Mouse (Mus musculus) stomach, embryonic 14.5 days (tissue): ENCODE data around the gene Fastk. TPM values are rescaled to one million over a fixed set of nuclear protein-coding genes. Genes with fewer than 3 reads are reported as not detected.

Experiments
- ATAC-seq: fragments of 200-750 bp; cut with Nextera tagmentation; 2 replicates; pipeline ENCODE4 v1.8.0; 2017; ENCODE audit warnings: low read depth, moderate TSS enrichment; ENCODE audit not compliant: insufficient number of reproducible peaks, insufficient read depth, low FRiP score
- H3K27ac ChIP-seq: fragments of 300-500 bp; sonication (generic); 2 replicates; pipeline ENCODE4 v1.5.1; 2014; ENCODE audit warnings: mild to moderate bottlenecking, low read length, moderate library complexity, mixed read lengths
- H3K27me3 ChIP-seq: fragments of 300-500 bp; sonication (generic); 2 replicates; pipeline ENCODE4 v1.6.1; 2014; ENCODE audit warnings: low read length, control low read depth, mixed read lengths; ENCODE audit not compliant: control insufficient read depth, insufficient read depth
- H3K36me3 ChIP-seq: fragments of 300-500 bp; sonication (generic); 2 replicates; pipeline ENCODE4 v1.6.1; 2014; ENCODE audit warnings: mild to moderate bottlenecking, control low read depth, low read length, moderate library complexity, mixed read lengths; ENCODE audit not compliant: control insufficient read depth, insufficient read depth
- H3K4me1 ChIP-seq: fragments of 300-500 bp; sonication (generic); 2 replicates; pipeline ENCODE4 v1.6.1; 2014; ENCODE audit warnings: low read length, control low read depth, mixed read lengths; ENCODE audit not compliant: control insufficient read depth, insufficient read depth
- H3K4me2 ChIP-seq: fragments of 300-500 bp; sonication (generic); replicated peaks from 2 replicates; pipeline ENCODE4 v1.6.1; 2014; ENCODE audit warnings: low read depth, low read length, control low read depth
- H3K4me3 ChIP-seq: fragments of 300-500 bp; sonication (generic); 2 replicates; pipeline ENCODE4 v1.5.1; 2014; ENCODE audit warnings: low read depth, low read length, control low read depth
- H3K9ac ChIP-seq: fragments of 300-500 bp; sonication (generic); replicated peaks from 2 replicates; pipeline ENCODE4 v1.6.1; 2014; ENCODE audit warnings: low read depth, mild to moderate bottlenecking, control low read depth, low read length, moderate library complexity, mixed read lengths
- H3K9me3 ChIP-seq: fragments of 300-500 bp; sonication (generic); 2 replicates; pipeline ENCODE4 v1.6.1; 2016; ENCODE audit warnings: low read depth, low read length, control low read depth; ENCODE audit not compliant: control insufficient read depth
- WGBS: fragments of 180-500 bp; shearing (Covaris S2); extraction: QIAGEN DNeasy Blood & Tissue Kit; methylation state at CpG from one replicate; pipeline ENCODE4 v1.1.7; 2014; 5-methylcytosine and 5-hydroxymethylcytosine counted together
- polyA plus RNA-seq: library from polyadenylated mRNA; unstranded; fragments of >200 nt; fragmentation: Nextera tagmentation; extraction: Ambion mirVana; gene quantifications from 2 replicates; pipeline ENCODE4 v1.2.1, GENCODE M21; 2014

Fastk gene
- polyA plus RNA-seq, 1 experiment from 2014 or later = 102 TPM

GRCm38 (mm10) chr5:24455613-24456012, 10.5 kb upstream of the Fastk start:
- Histone ChIP-seq H3K36me3 (0 out of 2 replicates have a peak, but pooled peaks cover 3% of the 10 kb centered on the region), H3K27me3 (no peaks in the 10 kb centered on the region), H3K9me3 (no peaks in the 10 kb centered on the region), H3K9ac (no peak overlapping the region), H3K4me2 (0 out of 2 replicates have a peak overlapping the region, but pooled peaks have one; percentile 5), H3K4me1 (peaks cover 43% of the 10 kb centered on the region), H3K27ac (peak overlapping the region; percentile 45), H3K4me3 (no peak overlapping the region)
- no peak for ATAC-seq
- 63% methylated on average over 7 of the region's 7 CpGs for WGBS

DNA sequence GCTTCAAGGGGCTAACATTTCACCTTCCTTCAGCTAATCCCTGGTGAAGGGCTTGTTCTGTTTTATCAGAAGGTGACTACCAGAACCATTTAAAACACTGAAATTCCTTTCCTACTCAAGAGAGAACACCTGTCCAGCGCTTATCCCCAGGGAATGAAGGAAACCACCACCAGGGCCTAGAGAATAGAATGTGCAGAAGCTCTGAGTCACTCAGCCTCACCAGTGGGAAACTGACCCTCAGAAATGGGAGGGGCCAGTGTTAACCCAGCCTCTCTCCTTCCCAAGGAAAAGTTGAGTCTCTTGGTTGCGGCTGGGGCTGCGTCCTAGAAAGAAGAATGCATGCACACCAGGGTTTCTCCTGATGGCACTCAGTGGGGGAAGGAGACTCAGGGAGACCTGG, 10.0 kb upstream of the Fastk start:
- H3K27ac ChIP-seq = peak overlapping the region; percentile 45
- no peak overlapping the region for H3K4me3 ChIP-seq
- H3K4me2 ChIP-seq = peak overlapping the region; percentile 22
- H3K27me3 ChIP-seq = no peaks in the 10 kb centered on the region
- no peaks in the 10 kb centered on the region for H3K9me3 ChIP-seq
- H3K36me3 ChIP-seq = 0 out of 2 replicates have a peak, but pooled peaks cover 3% of the 10 kb centered on the region
- peaks cover 43% of the 10 kb centered on the region for H3K4me1 ChIP-seq
- H3K9ac ChIP-seq = no peak overlapping the region
- ATAC-seq = no peak
- 64% methylated on average over 3 of the region's 3 CpGs for WGBS

- WGBS = 15% methylated on average over 2 of the region's 2 CpGs
- peaks cover 43% of the 10 kb centered on the region for H3K4me1 ChIP-seq
- H3K9ac ChIP-seq = no peak overlapping the region
- 0 out of 2 replicates have a peak, but pooled peaks cover 3% of the 10 kb centered on the region for H3K36me3 ChIP-seq
- H3K4me2 ChIP-seq = peak overlapping the region; percentile 88
- H3K27ac ChIP-seq = no peak overlapping the region
- no peaks in the 10 kb centered on the region for H3K27me3 ChIP-seq
- 0 out of 2 replicates have a peak overlapping the region, but pooled peaks have one; percentile 87 for H3K4me3 ChIP-seq
- ATAC-seq = no peak
- H3K9me3 ChIP-seq = no peaks in the 10 kb centered on the region
Observed at GRCm38 (mm10) chr5:24453985-24454303, 8.9 kb upstream of the Fastk start.

DNA sequence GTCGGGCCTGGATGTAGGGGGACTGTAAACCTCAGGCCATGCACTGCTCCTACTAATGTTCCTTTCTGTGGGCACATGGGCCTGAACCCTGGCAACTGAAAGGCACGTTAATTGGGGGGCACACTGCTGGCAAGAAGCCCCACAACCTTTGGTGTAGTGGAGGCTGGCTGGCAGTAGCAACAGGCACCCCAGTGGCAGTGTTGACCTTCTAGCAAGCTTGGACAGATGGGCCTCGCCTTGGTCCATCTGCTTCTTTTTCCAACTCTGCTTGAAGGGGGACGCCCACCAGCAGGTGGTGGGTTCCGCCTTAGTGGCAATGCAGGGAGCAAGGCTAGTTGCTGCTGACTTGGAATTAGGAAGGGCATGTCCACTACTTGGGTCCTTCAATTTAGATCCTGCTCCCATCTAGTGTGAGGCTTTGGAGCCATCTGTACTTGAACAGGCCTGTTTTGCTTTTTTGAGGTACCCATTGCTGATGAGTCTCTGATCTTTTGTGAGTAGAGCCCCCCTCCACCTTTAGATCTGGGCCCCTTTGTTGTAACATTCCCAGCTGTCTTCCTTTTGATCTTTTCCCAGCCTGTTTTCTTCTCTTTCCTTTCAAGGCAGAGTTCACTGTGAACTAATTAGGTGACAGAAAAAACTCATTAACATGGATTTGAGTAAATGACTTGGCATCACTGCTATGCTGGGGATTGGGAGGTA, 8.3 kb upstream of the Fastk start:
- Histone ChIP-seq H3K9ac (peak overlapping the region; percentile 96), H3K27ac (no peak overlapping the region), H3K9me3 (no peaks in the 10 kb centered on the region), H3K36me3 (0 out of 2 replicates have a peak, but pooled peaks cover 3% of the 10 kb centered on the region), H3K4me1 (peaks cover 43% of the 10 kb centered on the region), H3K4me2 (peak overlapping the region; percentile 88), H3K27me3 (no peaks in the 10 kb centered on the region), H3K4me3 (peak overlapping the region; percentile 87)
- no peak for ATAC-seq
- WGBS = 9% methylated on average over 5 of the region's 5 CpGs

DNA sequence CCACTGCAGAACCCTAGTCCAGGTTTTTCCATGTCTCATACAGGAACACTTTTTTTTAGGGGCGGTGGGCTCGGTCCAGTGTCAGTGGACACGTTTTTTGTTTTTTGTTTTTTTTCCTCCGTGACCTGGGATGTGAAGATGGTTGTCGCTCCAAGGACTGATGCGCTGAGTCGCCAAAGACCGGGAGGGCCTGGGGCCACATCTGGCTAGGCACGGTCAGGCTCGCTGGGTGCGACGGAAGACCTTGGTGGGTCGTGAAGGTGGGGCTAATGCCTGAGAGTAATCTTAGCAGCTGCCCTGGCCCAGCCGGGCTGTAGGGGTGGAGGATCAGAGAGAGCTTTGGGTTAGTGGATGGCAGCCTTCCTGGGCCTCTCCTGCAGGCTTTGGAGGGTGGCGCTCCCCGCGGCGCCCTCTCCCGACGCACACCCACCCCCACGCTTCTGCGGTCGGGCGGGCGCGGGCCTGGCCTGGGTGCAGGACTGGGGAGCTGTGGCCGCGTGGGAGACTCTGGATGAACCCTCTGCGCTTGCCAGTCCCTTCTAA, 7.7 kb upstream of the Fastk start:
- Histone ChIP-seq H3K27ac (peak overlapping the region; percentile 89; the same call in 1 of the 2 replicates), H3K9ac (peak overlapping the region; percentile 96), H3K4me2 (peak overlapping the region; percentile 88), H3K4me1 (peaks cover 48% of the 10 kb centered on the region), H3K36me3 (0 out of 2 replicates have a peak, but pooled peaks cover 3% of the 10 kb centered on the region), H3K27me3 (no peaks in the 10 kb centered on the region), H3K4me3 (peak overlapping the region; percentile 87), H3K9me3 (no peaks in the 10 kb centered on the region)
- ATAC-seq = no peak
- WGBS = under 1% methylated on average over 29 of the region's 29 CpGs

DNA sequence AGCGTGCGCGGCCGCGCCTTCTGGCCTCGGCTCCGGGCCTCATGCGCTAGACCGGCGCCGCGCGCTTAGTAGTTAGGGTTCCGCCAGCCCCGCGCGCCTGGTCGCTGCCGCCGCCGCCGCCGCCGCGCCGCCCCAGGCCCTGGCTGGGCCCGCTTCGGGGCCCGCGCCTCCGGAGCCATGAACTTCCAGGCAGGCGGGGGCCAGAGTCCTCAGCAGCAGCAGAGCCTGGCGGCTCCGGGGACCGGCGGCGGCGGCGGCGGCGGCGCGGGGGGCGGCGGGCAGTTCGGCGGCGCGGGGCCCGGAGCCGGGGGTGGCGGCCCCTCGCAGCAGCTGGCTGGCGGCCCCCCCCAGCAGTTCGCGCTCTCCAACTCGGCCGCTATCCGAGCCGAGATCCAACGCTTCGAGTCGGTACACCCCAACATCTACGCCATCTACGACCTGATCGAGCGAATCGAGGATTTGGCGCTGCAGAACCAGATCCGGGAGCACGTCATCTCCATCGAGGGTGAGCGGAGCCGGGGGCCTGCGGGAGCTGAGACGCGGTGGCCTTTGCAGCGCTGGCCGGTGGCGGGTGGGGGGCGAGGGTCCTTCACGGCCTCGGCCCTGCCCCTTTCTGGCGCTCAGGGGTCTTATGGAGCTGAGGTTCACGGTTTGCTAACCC, 7.1 kb upstream of the Fastk start, which contains the start of gene Agap3:
Agap3 (plus strand) TSS at position 148 of the 661 bp plus-strand sequence.
- WGBS = under 1% methylated on average over 74 of the region's 85 CpGs
- Histone ChIP-seq H3K4me3 (peak within 1 kb of the TSS; percentile 87), H3K27ac (peak within 1 kb of the TSS; percentile 89), H3K4me2 (peak within 1 kb of the TSS; percentile 88), H3K9me3 (no peaks in the 10 kb centered on the region), H3K27me3 (no peaks in the 10 kb centered on the region), H3K9ac (peak within 1 kb of the TSS; percentile 96), H3K36me3 (no peaks in the 10 kb centered on the region), H3K4me1 (peaks cover 48% of the 10 kb centered on the region)
- ATAC-seq = peak; percentile 1

DNA sequence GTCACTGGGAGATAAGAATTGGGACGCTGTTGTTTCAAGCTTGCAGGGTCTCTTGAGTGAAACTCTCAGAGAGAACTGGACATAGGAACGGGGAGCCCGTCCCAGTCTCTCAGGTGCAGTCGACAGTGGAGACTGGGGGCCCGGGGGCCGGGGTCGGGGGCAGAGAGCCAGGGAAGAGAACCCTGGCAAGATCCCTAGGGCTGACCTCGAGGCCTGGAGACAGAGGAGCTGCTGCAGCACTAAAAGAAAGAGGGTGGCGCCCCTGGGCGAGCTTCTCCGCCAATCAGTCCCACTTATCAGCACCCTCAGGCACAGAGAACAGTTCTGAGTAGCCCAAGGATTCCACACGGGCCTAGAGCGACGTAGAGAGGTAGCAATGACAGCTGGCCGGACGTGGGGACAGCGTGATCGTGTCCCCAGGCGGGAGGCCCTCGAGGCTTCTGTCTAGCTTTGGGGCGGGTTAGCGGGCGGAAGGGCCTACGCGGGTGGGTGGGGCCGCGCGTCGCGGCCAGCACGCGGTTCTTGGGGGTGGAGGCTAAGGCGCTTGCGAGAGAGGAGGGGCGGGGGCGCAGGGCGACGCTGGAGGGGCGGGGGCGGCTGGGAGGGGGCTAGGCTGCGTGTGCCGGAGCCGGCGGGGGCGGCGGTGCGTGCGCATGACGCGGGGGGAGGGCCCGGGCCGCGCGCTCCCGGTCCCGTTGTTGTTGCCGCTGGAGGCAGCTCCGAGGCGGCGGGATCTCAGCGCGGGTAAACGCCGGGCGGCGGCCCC, 6.4 kb upstream of the Fastk start:
- WGBS = 1% methylated on average over 58 of the region's 66 CpGs
- peak overlapping the region; percentile 96 for H3K9ac ChIP-seq
- H3K4me1 ChIP-seq = peaks cover 48% of the 10 kb centered on the region
- H3K27me3 ChIP-seq = no peaks in the 10 kb centered on the region
- peak overlapping the region; percentile 87 for H3K4me3 ChIP-seq
- peak overlapping the region; percentile 89 for H3K27ac ChIP-seq
- peak; percentile 81 for ATAC-seq
- H3K9me3 ChIP-seq = no peaks in the 10 kb centered on the region
- H3K36me3 ChIP-seq = no peaks in the 10 kb centered on the region
- H3K4me2 ChIP-seq = peak overlapping the region; percentile 88
